Mouse (Mus musculus) hindlimb bud, embryonic 11.5 days (tissue): Measurements from ENCODE around the gene Akr1c18.
A peak's percentile ranks its signal among the peaks of the same experiment; 100 is the strongest.

Experiments used
- DNase-seq: peaks from one replicate; pipeline ENCODE4 v3.0.0-alpha.2; 2012; ENCODE audit warnings: low read depth, low spot score; ENCODE audit errors: extremely low spot score

Akr1c18 gene

DNA sequence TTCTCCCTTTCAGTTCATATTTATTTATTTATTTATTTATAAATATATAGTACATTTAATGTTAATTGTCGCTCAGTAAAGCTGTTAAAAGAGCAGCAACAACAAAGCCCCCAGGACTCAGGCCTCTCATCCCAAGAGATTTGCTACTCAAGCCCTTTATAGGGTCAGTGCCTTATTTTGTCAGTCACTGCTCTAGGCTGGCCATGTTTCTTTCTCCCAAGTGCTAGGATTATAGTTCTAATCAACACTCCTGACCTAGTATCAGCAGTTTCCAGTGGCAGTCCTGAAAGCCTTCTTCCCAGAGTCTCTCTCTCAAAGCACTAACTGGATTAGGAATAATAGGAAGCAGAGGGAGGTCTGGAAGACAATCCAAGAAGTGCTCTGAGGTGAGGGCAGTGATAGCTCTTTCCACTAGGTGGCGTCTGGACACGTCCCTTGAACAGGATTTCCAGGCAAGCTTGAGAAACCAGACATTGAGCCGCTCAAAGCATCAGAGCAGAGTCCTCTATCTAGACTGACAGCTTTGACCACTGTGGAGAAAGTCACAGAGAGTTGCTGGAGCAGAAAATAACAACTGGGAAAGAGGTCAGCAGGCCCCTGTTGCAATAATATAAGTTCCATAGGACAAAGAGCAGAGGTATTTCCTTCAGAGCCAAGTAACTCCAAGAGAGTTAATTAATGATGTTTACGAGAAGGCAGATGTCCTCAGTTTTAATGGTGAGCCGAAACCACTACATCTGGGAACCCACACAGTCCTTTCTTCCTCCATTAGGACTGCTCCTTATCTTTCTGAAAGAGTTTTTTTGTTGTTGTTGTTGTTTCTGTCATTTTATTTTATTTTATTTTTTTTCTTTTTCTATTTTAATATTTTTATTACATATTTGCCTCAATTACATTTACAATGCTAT is 39.9 kb downstream of the Akr1c18 start:
- DNase-seq: peak; percentile 50

DNA sequence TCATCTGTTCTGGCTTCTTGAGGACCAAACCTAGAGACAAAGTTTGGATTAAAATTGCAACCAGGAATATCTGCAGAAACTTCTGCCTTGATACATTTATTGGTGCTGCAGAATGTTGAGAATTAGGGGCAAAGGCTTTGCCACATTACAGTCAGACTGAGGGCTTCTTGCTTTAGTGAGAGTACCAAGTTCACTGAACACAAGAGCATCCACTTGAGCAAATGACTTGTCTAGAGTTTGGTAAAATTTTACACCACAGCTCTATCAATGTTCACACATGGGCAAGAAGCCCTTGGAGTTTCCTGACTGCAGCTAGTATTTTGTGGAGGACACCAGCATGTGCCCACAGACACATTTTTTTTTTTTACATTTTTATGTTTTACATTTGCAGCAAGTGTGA is 47.7 kb downstream of the Akr1c18 start:
- no peak for DNase-seq

DNA sequence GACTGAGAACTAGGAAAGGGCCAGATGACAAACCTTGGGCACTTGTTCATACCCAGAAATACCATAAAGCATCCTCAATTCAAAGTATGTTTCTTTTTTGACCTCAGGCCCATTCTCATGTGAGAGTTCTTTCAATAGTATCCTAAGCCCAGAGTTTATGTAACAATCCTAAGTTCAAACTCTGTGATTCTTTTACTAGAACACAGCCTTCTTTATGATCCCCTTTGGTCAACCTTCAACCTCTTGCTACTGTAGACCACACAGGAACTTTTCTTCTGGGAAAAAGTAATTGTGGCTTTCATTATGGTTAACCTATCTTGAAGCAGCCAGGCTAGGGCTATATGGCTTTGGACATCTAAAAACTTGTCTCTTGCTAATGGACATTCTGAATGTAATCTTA is 48.8 kb downstream of the Akr1c18 start:
- DNase-seq: no peak
